Comparison of ENCODE assay signal across 23 mouse cellular contexts in the genomic region with DNA sequence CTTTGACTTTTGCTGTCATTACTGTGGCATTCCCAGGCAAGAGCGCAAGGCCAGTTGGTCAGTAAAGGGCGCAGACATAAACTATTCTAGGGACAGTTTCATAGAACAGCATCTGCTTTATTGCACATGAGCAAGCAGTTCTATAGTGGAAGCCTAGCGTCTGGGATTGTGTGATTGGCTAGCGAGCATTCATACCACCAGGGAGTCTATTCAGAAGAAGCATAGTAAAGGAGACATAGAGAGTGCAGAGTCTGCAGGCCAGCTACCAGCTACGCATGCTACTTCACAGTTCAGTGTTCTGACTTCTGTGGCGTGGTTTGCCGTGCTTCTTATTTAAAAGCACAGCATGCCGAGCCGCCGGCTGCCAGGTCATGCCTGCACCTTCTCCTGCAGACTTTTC. TPM values are rescaled to one million over a fixed set of nuclear protein-coding genes. Genes with fewer than 3 reads are reported as not detected.
DNase-seq lines count a peak whose midpoint lies in the region; ATAC-seq and TF ChIP-seq lines count a peak whose summit lies in the region.
"Had no signal": no experiment of that assay in that cellular context is flagged by ENCODE, and none has a peak within 500 bp of the region (broad histone marks: within the 10 kb centered on the region; RNA-seq: fewer than 3 reads in every experiment).

No protein-coding gene starts in this region.

- WGBS in midbrain, embryonic 12.5 days: 73% methylated on average over 10 of the region's 10 CpGs
- WGBS in midbrain, embryonic 11.5 days: 81% methylated on average over 10 of the region's 10 CpGs
- 59% methylated on average over 10 of the region's 10 CpGs for WGBS in hindbrain, embryonic 11.5 days
- 58% methylated on average over 10 of the region's 10 CpGs for WGBS in midbrain, embryonic 15.5 days
- WGBS in olfactory bulb, adult 2 months: 52% methylated on average over 10 of the region's 10 CpGs

- H3K9ac ChIP-seq in midbrain, embryonic 12.5 days (replicated peaks): no peak overlapping the region
- no peak overlapping the region for H3K9ac ChIP-seq in midbrain, embryonic 11.5 days (ENCODE audit: low read length)
- no peak overlapping the region for H3K9ac ChIP-seq in hindbrain, embryonic 11.5 days (ENCODE audit: low read depth, low read length)
- no peak overlapping the region for H3K9ac ChIP-seq in midbrain, embryonic 15.5 days
- H3K9ac ChIP-seq: heart, embryonic 12.5 days; liver, embryonic 13.5 days had no signal

- H3K9me3 ChIP-seq in midbrain, embryonic 12.5 days: no peaks in the 10 kb centered on the region
- no peaks in the 10 kb centered on the region for H3K9me3 ChIP-seq in midbrain, embryonic 11.5 days (ENCODE audit: control insufficient read depth, low read length)
- no peaks in the 10 kb centered on the region for H3K9me3 ChIP-seq in hindbrain, embryonic 11.5 days (ENCODE audit: control insufficient read depth, low read length)
- no peaks in the 10 kb centered on the region for H3K9me3 ChIP-seq in midbrain, embryonic 15.5 days
- H3K9me3 ChIP-seq: heart, embryonic 12.5 days; liver, embryonic 13.5 days had no signal

- H3K27me3 ChIP-seq in midbrain, embryonic 12.5 days: no peaks in the 10 kb centered on the region
- no peaks in the 10 kb centered on the region for H3K27me3 ChIP-seq in midbrain, embryonic 11.5 days (ENCODE audit: control insufficient read depth, insufficient read depth, low read length)
- no peaks in the 10 kb centered on the region for H3K27me3 ChIP-seq in hindbrain, embryonic 11.5 days (ENCODE audit: control insufficient read depth, insufficient read depth, low read length)
- H3K27me3 ChIP-seq in midbrain, embryonic 15.5 days (replicated peaks): no peaks in the 10 kb centered on the region
- H3K27me3 ChIP-seq: liver, embryonic 13.5 days had no signal

- TF ChIP-seq POLR2A in olfactory bulb, adult 2 months (IDR thresholded peaks at IDR 0.05; ENCODE audit: insufficient read depth, low read depth, low read length): no peak

- DNase-seq in midbrain, embryonic 11.5 days (ENCODE audit: low spot score, missing footprints): no peak
- DNase-seq in hindbrain, embryonic 11.5 days (ENCODE audit: low spot score): no peak
- no peak for DNase-seq in spleen, postnatal 14 days (ENCODE audit: low spot score in 2 of 2)
- DNase-seq in adrenal gland, adult 8-10 months: no peak
- DNase-seq: adrenal gland, postnatal 36 days; gastrocnemius, postnatal 36 days; kidney, adult 8-10 months; kidney, postnatal 36 days; layer of hippocampus, postnatal 36 days; liver, embryonic 13.5 days; thymus, postnatal 36 days had no signal

- ATAC-seq in midbrain, embryonic 12.5 days (ENCODE audit: low FRiP score, low read depth): peak; percentile 66; the same call in 1 of the 2 replicates
- no peak for ATAC-seq in midbrain, embryonic 11.5 days (ENCODE audit: low FRiP score)
- ATAC-seq in hindbrain, embryonic 11.5 days (ENCODE audit: low FRiP score): peak; percentile 80
- peak; percentile 90 for ATAC-seq in midbrain, embryonic 15.5 days (replicated peaks)
- ATAC-seq: CD4-positive, CD25-positive, alpha-beta regulatory T cell, adult 4 months had no signal

- H3K27ac ChIP-seq in midbrain, embryonic 12.5 days (replicated peaks): no peak overlapping the region
- H3K27ac ChIP-seq in midbrain, embryonic 11.5 days (ENCODE audit: low read depth, low read length): no peak overlapping the region
- 0 out of 2 replicates have a peak overlapping the region, but pooled peaks have one; percentile 11 for H3K27ac ChIP-seq in hindbrain, embryonic 11.5 days (ENCODE audit: low read depth, low read length)
- 0 out of 2 replicates have a peak overlapping the region, but pooled peaks have one; percentile 34 for H3K27ac ChIP-seq in midbrain, embryonic 15.5 days
- H3K27ac ChIP-seq in olfactory bulb, adult 2 months (ENCODE audit: insufficient read depth, low read depth, low read length): no peak overlapping the region
- H3K27ac ChIP-seq: liver, embryonic 13.5 days had no signal

- no peak overlapping the region for H3K4me2 ChIP-seq in midbrain, embryonic 12.5 days (replicated peaks)
- no peak overlapping the region for H3K4me2 ChIP-seq in midbrain, embryonic 11.5 days
- H3K4me2 ChIP-seq in hindbrain, embryonic 11.5 days (replicated peaks; ENCODE audit: low read depth, low read length): peak overlapping the region; percentile 23; the same call in 1 of the 2 replicates
- H3K4me2 ChIP-seq in midbrain, embryonic 15.5 days: peak overlapping the region; percentile 43
- H3K4me2 ChIP-seq: heart, embryonic 12.5 days; liver, embryonic 13.5 days had no signal

- H3K36me3 ChIP-seq in midbrain, embryonic 12.5 days: no peaks in the 10 kb centered on the region
- no peaks in the 10 kb centered on the region for H3K36me3 ChIP-seq in midbrain, embryonic 11.5 days (ENCODE audit: control insufficient read depth, insufficient read depth, low read length)
- no peaks in the 10 kb centered on the region for H3K36me3 ChIP-seq in hindbrain, embryonic 11.5 days (ENCODE audit: control insufficient read depth, insufficient read depth, low read length)
- no peaks in the 10 kb centered on the region for H3K36me3 ChIP-seq in midbrain, embryonic 15.5 days (replicated peaks)
- H3K36me3 ChIP-seq: heart, embryonic 12.5 days; liver, embryonic 13.5 days had no signal

- no peaks in the 10 kb centered on the region for H3K4me1 ChIP-seq in midbrain, embryonic 12.5 days
- H3K4me1 ChIP-seq in midbrain, embryonic 11.5 days (ENCODE audit: control insufficient read depth, insufficient read depth, low read length): no peaks in the 10 kb centered on the region
- H3K4me1 ChIP-seq in hindbrain, embryonic 11.5 days (replicated peaks; ENCODE audit: control insufficient read depth, insufficient read depth, low read length): no peaks in the 10 kb centered on the region
- peaks cover 3% of the 10 kb centered on the region; the same call in 1 of the 2 replicates for H3K4me1 ChIP-seq in midbrain, embryonic 15.5 days
- no peaks in the 10 kb centered on the region for H3K4me1 ChIP-seq in olfactory bulb, adult 2 months (ENCODE audit: control insufficient read depth, insufficient read depth, low read length)
- H3K4me1 ChIP-seq: heart, embryonic 12.5 days; liver, embryonic 13.5 days had no signal

- TF ChIP-seq CTCF in olfactory bulb, adult 2 months (IDR thresholded peaks at IDR 0.05; ENCODE audit: insufficient read depth, low read depth, low read length): no peak

- H3K4me3 ChIP-seq in midbrain, embryonic 12.5 days: no peak overlapping the region
- no peak overlapping the region for H3K4me3 ChIP-seq in midbrain, embryonic 11.5 days (ENCODE audit: low read depth, low read length)
- 0 out of 2 replicates have a peak overlapping the region, but pooled peaks have one; percentile 1 for H3K4me3 ChIP-seq in hindbrain, embryonic 11.5 days (ENCODE audit: low read depth, low read length)
- H3K4me3 ChIP-seq in midbrain, embryonic 15.5 days: peak overlapping the region; percentile 24
- H3K4me3 ChIP-seq in olfactory bulb, adult 2 months (ENCODE audit: insufficient read depth, low read depth, low read length): 0 out of 2 replicates have a peak overlapping the region, but pooled peaks have one; percentile 4
- H3K4me3 ChIP-seq: heart, embryonic 12.5 days; liver, embryonic 13.5 days had no signal

RNA-seq across cellular contexts. Expression of a gene that starts 37.9 kb away (rescaled TPM):
- polyA plus RNA-seq in midbrain, embryonic 12.5 days (2016; fragmentation: Nextera tagmentation; extraction: Ambion mirVana): not detected in 2 replicates
- polyA plus RNA-seq in midbrain, embryonic 11.5 days (2014; fragmentation: Nextera tagmentation; extraction: Ambion mirVana): not detected in 2 replicates
- polyA plus RNA-seq in hindbrain, embryonic 11.5 days (2014; fragmentation: Nextera tagmentation; extraction: Ambion mirVana): not detected in 2 replicates
- not detected in 2 replicates for polyA plus RNA-seq in midbrain, embryonic 15.5 days (2015; fragmentation: Nextera tagmentation; extraction: Ambion mirVana)
- not detected in 2 replicates for polyA plus RNA-seq in olfactory bulb, adult 2 months (2012; ENCODE audit: insufficient read depth, insufficient read length, low replicate concordance, missing spikeins)
- not detected for total RNA-seq in adrenal gland, adult 8-10 months (2022)
- total RNA-seq: adrenal gland, postnatal 36 days; gastrocnemius, postnatal 36 days; hematopoietic stem cell, adult 5-6 weeks; layer of hippocampus, postnatal 36 days; left cerebral cortex, postnatal 36 days; megakaryocyte-erythroid progenitor cell, adult 5-6 weeks; MEL had no signal
- polyA plus RNA-seq: CD4-positive, CD25-positive, alpha-beta regulatory T cell, adult 4 months; frontal cortex, adult 2 months; heart, embryonic 12.5 days; liver, embryonic 13.5 days; lung, embryonic 16.5 days; spleen, adult 2 months had no signal

Comparison
In these comparisons a context has a peak if more than half of its experiments do, and no peak if none do; other contexts are left out.
1. H3K27ac ChIP-seq: peak in hindbrain, embryonic 11.5 days (single experiment) and midbrain, embryonic 15.5 days (single experiment); none in midbrain, embryonic 12.5 days (single experiment), midbrain, embryonic 11.5 days (single experiment) and olfactory bulb, adult 2 months (single experiment).
2. H3K4me2 ChIP-seq: peak in hindbrain, embryonic 11.5 days (single experiment) and midbrain, embryonic 15.5 days (single experiment); none in midbrain, embryonic 12.5 days (single experiment) and midbrain, embryonic 11.5 days (single experiment).
3. H3K4me3 ChIP-seq: peak in hindbrain, embryonic 11.5 days (single experiment), midbrain, embryonic 15.5 days (single experiment) and olfactory bulb, adult 2 months (single experiment); none in midbrain, embryonic 12.5 days (single experiment) and midbrain, embryonic 11.5 days (single experiment).